Mouse (Mus musculus) C2C12 (cell line): ENCODE results near the gene Car1. TPM values are rescaled to one million over a fixed set of nuclear protein-coding genes. Genes with fewer than 3 reads are reported as not detected.
"Not testable (repeated sequence)": the region's sequence is repeated elsewhere in the genome, so short reads cannot be mapped to it uniquely, and the experiment has no call there.

ENCODE experiments used
- H3K27me3 ChIP-seq: one replicate; pipeline ENCODE4 v1.6.1; 2011; ENCODE audit not compliant: control insufficient read depth, insufficient read depth, insufficient read length
- H3K36me3 ChIP-seq: one replicate; pipeline ENCODE4 v1.6.1; 2011; ENCODE audit not compliant: control insufficient read depth, insufficient read depth
- H3K4me3 ChIP-seq: one replicate; pipeline ENCODE4 v1.5.1; 2011; ENCODE audit warnings: mild to moderate bottlenecking, control low read depth; ENCODE audit not compliant: poor library complexity, insufficient read depth, severe bottlenecking
- H3K79me2 ChIP-seq: one replicate; pipeline ENCODE4 v1.6.1; 2011; ENCODE audit not compliant: control insufficient read depth, insufficient read depth
- H3K79me3 ChIP-seq: one replicate; pipeline ENCODE4 v1.6.1; 2011; ENCODE audit warnings: low read depth, control low read depth
- H3ac ChIP-seq: one replicate; pipeline ENCODE3; 2011; ENCODE audit warnings: low read depth; ENCODE audit not compliant: control insufficient read depth, insufficient read length
- CEBPB ChIP-seq: IDR thresholded peaks from one replicate; pipeline ENCODE4 v1.6.1; 2011; ENCODE audit warnings: low read depth, mild to moderate bottlenecking, control low read depth, moderate library complexity
- CTCF ChIP-seq: IDR thresholded peaks from one replicate; pipeline ENCODE4 v1.5.1; 2011; ENCODE audit not compliant: control insufficient read depth, insufficient read depth, insufficient read length
- FOSL1 ChIP-seq: IDR thresholded peaks from one replicate; pipeline ENCODE4 v1.8.0; 2011; ENCODE audit warnings: mild to moderate bottlenecking, low read length; ENCODE audit not compliant: poor library complexity, insufficient read depth, severe bottlenecking
- MAX ChIP-seq: IDR thresholded peaks from one replicate; pipeline ENCODE4 v1.6.1; 2011; ENCODE audit warnings: mild to moderate bottlenecking, control low read depth
- MYOD1 ChIP-seq: IDR thresholded peaks from one replicate; pipeline ENCODE4 v1.6.1; 2011; ENCODE audit warnings: low read depth; ENCODE audit not compliant: control insufficient read depth, insufficient read length
- MYOG ChIP-seq: IDR thresholded peaks from one replicate; pipeline ENCODE4 v1.6.1; 2011; ENCODE audit not compliant: control insufficient read depth, insufficient read length; ENCODE audit errors: extremely low read depth
- USF1 ChIP-seq: IDR thresholded peaks from one replicate; pipeline ENCODE4 v1.6.1; 2011; ENCODE audit warnings: low read depth, mild to moderate bottlenecking, control low read depth, moderate library complexity
- polyA plus RNA-seq: library from polyadenylated mRNA; unstranded; fragments of >200 nt; fragmentation: generic; extraction: Trizol; gene quantifications from one replicate; pipeline ENCODE4 v1.2.1, GENCODE M21; 2012; ENCODE audit warnings: missing spikeins

Car1 gene
- polyA plus RNA-seq, 1 experiment: 0.04 TPM

GRCm38 (mm10) chr3:14839466-14840118 is 31.4 kb upstream of the Car1 start:
- Histone ChIP-seq H3K79me2 (no peaks in the 10 kb centered on the region), H3K4me3 (no peak overlapping the region), H3K27me3 (no peaks in the 10 kb centered on the region), H3K36me3 (no peaks in the 10 kb centered on the region), H3K79me3 (no peaks in the 10 kb centered on the region), H3ac (no peak overlapping the region)
- TF ChIP-seq CTCF (no peak), CEBPB (no peak), MYOG (no peak), USF1 (no peak), FOSL1 (no peak), MYOD1 (no peak), MAX (no peak)

DNA sequence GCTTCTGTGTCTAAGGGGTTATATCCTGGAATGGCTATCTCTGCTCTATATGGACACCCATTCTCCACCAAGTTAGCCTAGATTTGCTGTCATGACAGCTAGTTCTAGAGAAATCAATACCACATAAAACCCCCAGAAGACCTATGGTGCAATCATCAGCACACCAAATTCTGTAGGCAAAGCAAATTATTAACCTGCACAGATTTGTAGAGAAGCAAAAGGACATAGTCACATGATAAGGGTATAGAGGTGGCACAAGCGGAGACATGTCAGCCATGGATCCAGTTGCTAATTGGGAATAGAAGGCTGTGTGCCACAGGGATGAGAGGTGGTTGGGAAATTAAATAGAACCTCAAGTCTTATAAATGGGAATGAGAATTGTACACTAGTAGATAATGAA is 30.8 kb upstream of the Car1 start:
- Histone ChIP-seq H3K79me3 (no peaks in the 10 kb centered on the region), H3K79me2 (no peaks in the 10 kb centered on the region), H3K4me3 (no peak overlapping the region), H3K36me3 (no peaks in the 10 kb centered on the region), H3ac (no peak overlapping the region), H3K27me3 (no peaks in the 10 kb centered on the region)
- TF ChIP-seq MYOD1: no peak
- no peak for TF ChIP-seq MAX
- TF ChIP-seq MYOG: no peak
- no peak for TF ChIP-seq CEBPB
- no peak for TF ChIP-seq CTCF
- no peak for TF ChIP-seq FOSL1
- no peak for TF ChIP-seq USF1

DNA sequence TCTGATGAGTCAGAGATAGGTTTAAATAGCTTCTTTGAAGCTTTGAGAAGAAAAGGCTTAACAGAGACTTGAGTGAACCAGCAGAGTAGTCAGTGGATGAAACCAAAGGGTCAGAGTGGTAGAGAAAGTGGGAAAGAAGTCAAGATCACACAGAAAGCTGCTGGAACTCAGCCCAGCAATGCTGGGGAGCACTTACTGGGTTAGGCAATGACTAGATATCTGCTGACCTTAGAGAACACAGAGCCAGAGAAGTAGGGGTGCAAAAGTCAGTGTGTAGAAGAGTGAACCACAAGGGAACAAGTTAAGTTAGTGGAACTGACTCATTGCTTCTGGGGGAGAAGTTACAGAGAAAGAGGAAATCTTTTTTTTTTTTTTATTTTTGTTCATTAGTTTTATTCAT is 24.6 kb upstream of the Car1 start:
- H3K27me3 ChIP-seq: no peaks in the 10 kb centered on the region
- H3K4me3 ChIP-seq: no peak overlapping the region
- no peak overlapping the region for H3ac ChIP-seq
- H3K79me2 ChIP-seq: no peaks in the 10 kb centered on the region
- H3K36me3 ChIP-seq: no peaks in the 10 kb centered on the region
- TF ChIP-seq MYOG (no peak), CEBPB (peak; percentile 72), MAX (no peak), CTCF (no peak)
- H3K79me3 ChIP-seq: no peaks in the 10 kb centered on the region

DNA sequence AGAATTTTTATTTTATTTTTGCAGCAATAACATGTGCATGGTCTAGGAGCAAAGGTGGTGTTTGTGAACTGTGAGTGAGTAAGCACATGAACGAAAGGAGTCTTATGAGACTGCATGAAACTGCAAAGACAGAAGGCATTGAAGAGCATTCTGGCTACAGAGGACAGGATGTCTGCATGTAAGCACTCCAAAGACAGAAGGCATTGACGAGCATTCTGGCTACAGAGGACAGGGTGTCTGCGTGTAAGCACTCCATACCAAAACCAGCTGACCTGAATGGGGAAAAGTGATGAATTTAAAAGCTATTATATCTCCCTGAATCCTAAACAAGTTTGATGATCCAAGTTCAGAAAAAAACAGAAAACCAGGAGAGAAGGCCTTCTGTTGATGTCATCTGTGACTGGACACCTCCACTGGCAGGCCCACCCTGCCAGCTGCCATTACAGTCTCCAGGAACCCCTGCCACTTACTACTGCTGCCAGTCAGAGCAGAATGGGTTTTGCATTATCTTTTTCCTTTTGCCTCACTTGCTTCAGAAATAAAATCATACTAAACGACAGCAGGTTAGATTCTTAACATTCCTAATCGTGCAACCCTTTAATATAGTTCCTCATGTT is 23.2 kb upstream of the Car1 start:
- no peaks in the 10 kb centered on the region for H3K36me3 ChIP-seq
- no peak for TF ChIP-seq FOSL1
- no peak for TF ChIP-seq MYOG
- TF ChIP-seq CEBPB: no peak
- TF ChIP-seq USF1: no peak
- no peak for TF ChIP-seq MAX
- TF ChIP-seq CTCF: no peak
- H3K4me3 ChIP-seq: no peak overlapping the region
- H3ac ChIP-seq: no peak overlapping the region
- no peaks in the 10 kb centered on the region for H3K79me2 ChIP-seq
- H3K27me3 ChIP-seq: no peaks in the 10 kb centered on the region
- H3K79me3 ChIP-seq: no peaks in the 10 kb centered on the region

GRCm38 (mm10) chr3:14828896-14829295 is 20.7 kb upstream of the Car1 start:
- Histone ChIP-seq H3K79me3 (no peaks in the 10 kb centered on the region), H3K27me3 (no peaks in the 10 kb centered on the region), H3ac (no peak overlapping the region), H3K79me2 (no peaks in the 10 kb centered on the region), H3K4me3 (no peak overlapping the region), H3K36me3 (no peaks in the 10 kb centered on the region)
- no peak for TF ChIP-seq USF1
- TF ChIP-seq MYOG: no peak
- no peak for TF ChIP-seq MYOD1
- TF ChIP-seq CTCF: no peak
- TF ChIP-seq MAX: no peak
- TF ChIP-seq FOSL1: no peak
- TF ChIP-seq CEBPB: no peak

DNA sequence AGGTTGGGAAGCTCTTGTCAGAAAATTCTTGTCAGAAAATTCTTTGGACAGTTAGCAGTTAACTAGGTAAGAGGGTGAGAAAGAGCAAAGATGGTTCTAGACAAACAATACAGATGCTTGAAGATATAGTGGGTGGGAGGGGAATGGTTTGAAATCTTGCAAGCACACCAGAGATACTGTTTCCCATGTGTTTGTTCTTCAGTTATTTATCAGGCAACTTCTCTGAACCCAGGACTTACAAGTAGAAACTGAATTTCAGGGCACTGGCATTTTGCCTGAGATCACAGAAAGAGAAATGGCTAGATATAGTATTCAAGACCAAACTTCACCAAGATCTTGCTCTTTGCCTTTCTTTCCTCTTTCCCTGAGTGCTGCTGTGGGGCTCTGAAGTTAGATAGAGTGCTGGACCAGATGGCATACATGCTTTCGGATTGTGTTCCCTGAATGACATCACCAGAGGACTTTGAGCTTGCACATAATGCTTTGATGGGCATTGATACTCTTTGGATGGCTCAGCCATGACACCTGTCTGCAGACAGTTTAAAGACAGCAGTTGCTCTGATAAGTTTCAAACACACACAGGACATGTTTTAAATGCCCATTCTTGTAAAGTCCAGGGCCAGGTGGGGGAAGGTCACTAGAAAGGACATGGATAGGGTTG is 11.8 kb upstream of the Car1 start:
- H3K79me3 ChIP-seq: no peaks in the 10 kb centered on the region
- H3K27me3 ChIP-seq: no peaks in the 10 kb centered on the region
- H3K4me3 ChIP-seq: no peak overlapping the region
- no peak for TF ChIP-seq MYOG
- H3K36me3 ChIP-seq: no peaks in the 10 kb centered on the region
- no peaks in the 10 kb centered on the region for H3K79me2 ChIP-seq
- no peak overlapping the region for H3ac ChIP-seq

- not testable (repeated sequence) for H3K36me3 ChIP-seq, H3K79me2 ChIP-seq, H3K27me3 ChIP-seq, H3K4me3 ChIP-seq, H3ac ChIP-seq, H3K79me3 ChIP-seq
These were observed 7.2 kb upstream of the Car1 start for GRCm38 (mm10) chr3:14815396-14815795.
